In the genomic region with DNA sequence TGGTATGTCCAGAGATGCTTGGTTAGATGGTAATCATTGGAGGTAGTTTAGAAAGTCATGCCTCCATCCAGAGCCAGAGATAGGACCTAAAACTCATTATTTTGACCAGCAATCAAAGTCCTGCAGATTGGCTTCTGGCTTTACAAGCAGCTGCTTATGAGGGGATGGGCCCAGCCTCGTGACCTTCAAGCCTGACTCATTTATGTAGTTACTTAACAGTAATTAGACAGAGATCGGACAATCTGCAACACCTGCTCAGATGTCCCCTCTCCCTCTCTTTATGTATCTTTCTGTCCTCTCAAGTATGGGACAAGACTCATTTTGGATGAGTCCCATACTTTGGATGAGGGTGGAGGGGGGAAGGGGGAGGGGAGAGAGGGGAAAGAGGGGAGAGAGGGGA, we compare ENCODE assay signal across 31 mouse cellular contexts. TPM values are rescaled to one million over a fixed set of nuclear protein-coding genes. Genes with fewer than 3 reads are reported as not detected.
"Had no signal": no experiment of that assay in that cellular context is flagged by ENCODE, and none has a peak within 500 bp of the region (broad histone marks: within the 10 kb centered on the region; RNA-seq: fewer than 3 reads in every experiment).

No protein-coding gene starts in this region.

- ATAC-seq: liver, embryonic 12.5 days; liver, postnatal 0 days; lung, postnatal 0 days; midbrain, embryonic 13.5 days; midbrain, embryonic 15.5 days; midbrain, embryonic 16.5 days had no signal

- H3K4me2 ChIP-seq: limb, embryonic 12.5 days; limb, embryonic 13.5 days; limb, embryonic 15.5 days; liver, embryonic 11.5 days; liver, embryonic 12.5 days; liver, embryonic 13.5 days; liver, embryonic 15.5 days; lung, embryonic 14.5 days; lung, embryonic 15.5 days; midbrain, embryonic 11.5 days; midbrain, embryonic 12.5 days; midbrain, embryonic 13.5 days; midbrain, embryonic 15.5 days had no signal

- H3K36me3 ChIP-seq: limb, embryonic 10.5 days; limb, embryonic 12.5 days; limb, embryonic 13.5 days; limb, embryonic 15.5 days; liver, embryonic 12.5 days; liver, embryonic 13.5 days; liver, embryonic 15.5 days; lung, embryonic 15.5 days; midbrain, embryonic 10.5 days; midbrain, embryonic 12.5 days; midbrain, embryonic 13.5 days; midbrain, embryonic 15.5 days had no signal

- H3K4me3 ChIP-seq: limb, embryonic 10.5 days; limb, embryonic 12.5 days; limb, embryonic 13.5 days; limb, embryonic 15.5 days; liver, embryonic 12.5 days; liver, embryonic 13.5 days; liver, embryonic 15.5 days; lung, embryonic 15.5 days; megakaryocyte, embryonic 14.5 days; midbrain, embryonic 10.5 days; midbrain, embryonic 12.5 days; midbrain, embryonic 13.5 days; midbrain, embryonic 15.5 days; myocyte had no signal

- H3K9me3 ChIP-seq: limb, embryonic 10.5 days; limb, embryonic 12.5 days; limb, embryonic 13.5 days; limb, embryonic 15.5 days; liver, embryonic 12.5 days; liver, embryonic 13.5 days; liver, embryonic 15.5 days; lung, embryonic 15.5 days; megakaryocyte, embryonic 14.5 days; midbrain, embryonic 10.5 days; midbrain, embryonic 12.5 days; midbrain, embryonic 13.5 days; midbrain, embryonic 15.5 days had no signal

- H3K4me1 ChIP-seq: limb, embryonic 10.5 days; limb, embryonic 12.5 days; liver, embryonic 12.5 days; liver, embryonic 13.5 days; lung, embryonic 15.5 days; midbrain, embryonic 13.5 days; midbrain, embryonic 15.5 days had no signal

- DNase-seq: left cerebral cortex, postnatal 4 days; liver; liver, embryonic 13.5 days; liver, postnatal 0 days; lung, adult 18-20 months; lung, adult 2 months; lung, embryonic 14.5 days; lung, postnatal 10 days; lung, postnatal 14 days; lung, postnatal 36 days; lung, postnatal 4 days; midbrain, embryonic 14.5 days had no signal

- H3K27ac ChIP-seq: limb, embryonic 10.5 days; limb, embryonic 12.5 days; limb, embryonic 13.5 days; limb, embryonic 15.5 days; liver, embryonic 12.5 days; liver, embryonic 13.5 days; liver, embryonic 14.5 days; liver, embryonic 15.5 days; lung, embryonic 15.5 days; macrophage; midbrain, embryonic 10.5 days; midbrain, embryonic 12.5 days; midbrain, embryonic 13.5 days; midbrain, embryonic 15.5 days had no signal

- H3K9ac ChIP-seq: limb, embryonic 12.5 days; limb, embryonic 13.5 days; limb, embryonic 15.5 days; liver, embryonic 12.5 days; liver, embryonic 13.5 days; liver, embryonic 14.5 days; liver, embryonic 15.5 days; liver, postnatal 0 days; lung, embryonic 14.5 days; lung, embryonic 15.5 days; midbrain, embryonic 12.5 days; midbrain, embryonic 13.5 days; midbrain, embryonic 15.5 days had no signal

- H3K27me3 ChIP-seq: limb, embryonic 13.5 days; limb, embryonic 15.5 days; liver, embryonic 12.5 days; liver, embryonic 13.5 days; liver, embryonic 15.5 days; lung, embryonic 15.5 days; midbrain, embryonic 13.5 days; midbrain, embryonic 15.5 days had no signal

RNA-seq across cellular contexts. Expression of a gene that starts 12.0 kb away (rescaled TPM):
- total RNA-seq: left cerebral cortex, postnatal 4 days had no signal
- polyA plus RNA-seq: midbrain, embryonic 12.5 days; midbrain, embryonic 13.5 days had no signal
